Mouse (Mus musculus): Measurements from ENCODE around the gene Slc25a18. TPM values are rescaled to one million over a fixed set of nuclear protein-coding genes. Genes with fewer than 3 reads are reported as not detected.

Slc25a18 gene
- polyA plus RNA-seq, 1 experiment from 2014 or later = 0.16 TPM

- Histone ChIP-seq H3K9me3 (ENCODE audit: low read length) (peaks cover 3% of the 10 kb centered on the region; the same call in 1 of the 2 replicates), H3K27ac (ENCODE audit: low read length) (peak within 1 kb of the TSS; percentile 96), H3K4me2 (replicated peaks; ENCODE audit: low read depth, low read length) (peak within 1 kb of the TSS; percentile 73), H3K4me1 (ENCODE audit: insufficient read depth, low read length) (peaks cover 6% of the 10 kb centered on the region; the same call in 1 of the 2 replicates), H3K4me3 (ENCODE audit: low read length) (peak within 1 kb of the TSS; percentile 95), H3K9ac (replicated peaks; ENCODE audit: low read length) (peak within 1 kb of the TSS; percentile 97), H3K36me3 (ENCODE audit: insufficient read depth, low read length) (peaks cover 9% of the 10 kb centered on the region), H3K27me3 (ENCODE audit: insufficient read depth, low read length) (no peaks in the 10 kb centered on the region)
- 4% methylated on average over 40 of the region's 40 CpGs for WGBS
- peak; percentile 94 for ATAC-seq (ENCODE audit: low FRiP score, low TSS enrichment)
Observed at GRCm38 (mm10) chr6:120835474-120836374, 62.3 kb downstream of the Slc25a18 start, which contains the start of gene Bcl2l13. TSS of gene Bcl2l13 (plus strand) at chr6:120836212.

GRCm38 (mm10) chr6:120836389-120837151 is 63.2 kb downstream of the Slc25a18 start:
- Histone ChIP-seq H3K9ac (replicated peaks; ENCODE audit: low read length) (peak overlapping the region; percentile 97), H3K27me3 (ENCODE audit: insufficient read depth, low read length) (no peaks in the 10 kb centered on the region), H3K4me2 (replicated peaks; ENCODE audit: low read depth, low read length) (peak overlapping the region; percentile 73), H3K27ac (ENCODE audit: low read length) (peak overlapping the region; percentile 96), H3K4me3 (ENCODE audit: low read length) (peak overlapping the region; percentile 95), H3K9me3 (ENCODE audit: low read length) (peaks cover 3% of the 10 kb centered on the region; the same call in 1 of the 2 replicates), H3K4me1 (ENCODE audit: insufficient read depth, low read length) (peaks cover 6% of the 10 kb centered on the region; the same call in 1 of the 2 replicates), H3K36me3 (ENCODE audit: insufficient read depth, low read length) (peaks cover 9% of the 10 kb centered on the region)
- ATAC-seq (ENCODE audit: low FRiP score, low TSS enrichment) = peak; percentile 86
- whole genome bisulfite sequencing = 3% methylated on average over 37 of the region's 37 CpGs

GRCm38 (mm10) chr6:120837152-120837530 is 63.8 kb downstream of the Slc25a18 start:
- Histone ChIP-seq H3K4me1 (ENCODE audit: insufficient read depth, low read length) (peaks cover 6% of the 10 kb centered on the region; the same call in 1 of the 2 replicates), H3K9me3 (ENCODE audit: low read length) (peaks cover 3% of the 10 kb centered on the region; the same call in 1 of the 2 replicates), H3K27me3 (ENCODE audit: insufficient read depth, low read length) (no peaks in the 10 kb centered on the region), H3K36me3 (ENCODE audit: insufficient read depth, low read length) (peaks cover 9% of the 10 kb centered on the region), H3K4me3 (ENCODE audit: low read length) (peak overlapping the region; percentile 95), H3K27ac (ENCODE audit: low read length) (no peak overlapping the region), H3K4me2 (replicated peaks; ENCODE audit: low read depth, low read length) (peak overlapping the region; percentile 73), H3K9ac (replicated peaks; ENCODE audit: low read length) (peak overlapping the region; percentile 97)
- WGBS = 64% methylated on average over 1 of the region's 1 CpGs
- no peak for ATAC-seq (ENCODE audit: low FRiP score, low TSS enrichment)

GRCm38 (mm10) chr6:120840258-120840657 is 66.9 kb downstream of the Slc25a18 start:
- WGBS = 96% methylated on average over 7 of the region's 7 CpGs

GRCm38 (mm10) chr6:120841754-120842153 is 68.4 kb downstream of the Slc25a18 start:
- no peak overlapping the region for H3K4me2 ChIP-seq (replicated peaks; ENCODE audit: low read depth, low read length)
- H3K27ac ChIP-seq (ENCODE audit: low read length) = no peak overlapping the region
- no peak for ATAC-seq (ENCODE audit: low FRiP score, low TSS enrichment)
- H3K9me3 ChIP-seq (ENCODE audit: low read length) = peaks cover 3% of the 10 kb centered on the region; the same call in 1 of the 2 replicates
- H3K4me3 ChIP-seq (ENCODE audit: low read length) = no peak overlapping the region
- 94% methylated on average over 5 of the region's 5 CpGs for WGBS
- peaks cover 6% of the 10 kb centered on the region; the same call in 1 of the 2 replicates for H3K4me1 ChIP-seq (ENCODE audit: insufficient read depth, low read length)
- H3K36me3 ChIP-seq (ENCODE audit: insufficient read depth, low read length) = peaks cover 9% of the 10 kb centered on the region
- no peaks in the 10 kb centered on the region for H3K27me3 ChIP-seq (ENCODE audit: insufficient read depth, low read length)
- H3K9ac ChIP-seq (replicated peaks; ENCODE audit: low read length) = no peak overlapping the region

More at GRCm38 (mm10) chr6:120840258-120840657, 66.9 kb downstream of the Slc25a18 start:
- Histone ChIP-seq H3K4me2 (replicated peaks; ENCODE audit: low read depth, low read length) (no peak overlapping the region), H3K9me3 (ENCODE audit: low read length) (peaks cover 3% of the 10 kb centered on the region; the same call in 1 of the 2 replicates), H3K4me1 (ENCODE audit: insufficient read depth, low read length) (peaks cover 6% of the 10 kb centered on the region; the same call in 1 of the 2 replicates), H3K27me3 (ENCODE audit: insufficient read depth, low read length) (no peaks in the 10 kb centered on the region), H3K36me3 (ENCODE audit: insufficient read depth, low read length) (peaks cover 9% of the 10 kb centered on the region), H3K9ac (replicated peaks; ENCODE audit: low read length) (no peak overlapping the region), H3K27ac (ENCODE audit: low read length) (no peak overlapping the region), H3K4me3 (ENCODE audit: low read length) (no peak overlapping the region)
- no peak for ATAC-seq (ENCODE audit: low FRiP score, low TSS enrichment)

Small RNAs within 50 kb of the gene (microRNA-seq; reads per million reads assigned to microRNA genes)
- not detected for gene Gm25193

Other genes starting within 250 kb of the Slc25a18 start
- gene Hdhd5, start 242.3 kb upstream of the Slc25a18 start, polyA plus RNA-seq (2015; fragmentation: Nextera tagmentation; extraction: Ambion mirVana) = 22.1 and 23.6 TPM in 2 replicates
- 3.9 and 4.8 TPM in 2 replicates for gene Cecr2, start 107.2 kb upstream of the Slc25a18 start, polyA plus RNA-seq (2015; fragmentation: Nextera tagmentation; extraction: Ambion mirVana)
- 176 and 188 TPM in 2 replicates for gene Atp6v1e1, start 49.2 kb downstream of the Slc25a18 start, polyA plus RNA-seq (2015; fragmentation: Nextera tagmentation; extraction: Ambion mirVana)
- gene Bcl2l13, start 62.6 kb downstream of the Slc25a18 start, polyA plus RNA-seq (2015; fragmentation: Nextera tagmentation; extraction: Ambion mirVana) = 35.7 TPM in 2 replicates
- gene Bid, start 143.3 kb downstream of the Slc25a18 start, polyA plus RNA-seq (2015; fragmentation: Nextera tagmentation; extraction: Ambion mirVana) = 26.8 and 29.1 TPM in 2 replicates

Data from kidney, embryonic 16.5 days (tissue).